Mouse (Mus musculus) brain, embryonic 18.5 days (tissue): Measurements from ENCODE around the gene Gm10762.
"Not testable (repeated sequence)": the region's sequence is repeated elsewhere in the genome, so short reads cannot be mapped to it uniquely, and the experiment has no call there.

Experiments used
- DNase-seq: peaks from one replicate; pipeline ENCODE4 v3.0.0-alpha.2; 2012; ENCODE audit warnings: low read depth, low spot score

Gm10762 gene

DNA sequence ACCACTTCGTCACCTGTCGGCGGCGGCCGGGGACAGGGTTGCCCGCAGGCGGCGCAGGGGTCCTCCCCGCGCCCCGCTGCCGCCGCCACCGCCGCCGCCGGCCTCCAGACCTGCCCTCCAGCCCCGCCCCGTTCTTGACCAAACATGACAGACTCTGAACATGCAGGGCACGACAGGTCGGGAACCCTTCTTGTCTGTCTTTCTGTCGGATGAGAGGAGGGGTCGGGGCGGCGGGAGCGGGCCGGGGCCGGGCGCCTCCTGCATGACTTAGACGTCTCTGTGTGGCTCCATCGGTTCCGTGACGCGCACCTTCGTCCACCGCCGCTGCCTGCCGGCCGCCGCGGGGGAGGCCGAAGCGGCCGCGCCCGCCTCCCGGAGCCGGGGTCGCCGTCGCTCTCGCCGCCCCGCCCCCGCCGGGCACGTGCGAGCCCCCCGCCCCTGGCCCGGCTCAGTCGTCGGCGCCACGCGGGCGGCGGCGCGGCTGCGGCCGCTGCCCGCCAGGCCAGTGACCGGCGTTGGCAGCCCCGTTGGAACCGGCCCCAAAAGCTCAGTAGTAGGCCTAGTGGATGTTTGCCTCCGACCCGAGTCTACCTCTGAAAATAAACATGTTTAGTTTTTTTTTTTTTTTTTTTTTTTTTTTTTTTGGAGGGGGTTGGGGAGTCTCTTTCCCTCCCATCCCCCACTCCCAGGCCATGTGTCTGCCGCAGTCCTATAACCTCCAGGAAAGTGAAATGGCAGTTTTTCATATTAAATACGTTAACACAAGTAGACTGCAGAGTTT lies at the start of gene Gm10762:
TSS of gene Gm10762 (minus strand) at position 65 of the 781 bp plus-strand sequence.
- DNase-seq, result peak; percentile 30

DNA sequence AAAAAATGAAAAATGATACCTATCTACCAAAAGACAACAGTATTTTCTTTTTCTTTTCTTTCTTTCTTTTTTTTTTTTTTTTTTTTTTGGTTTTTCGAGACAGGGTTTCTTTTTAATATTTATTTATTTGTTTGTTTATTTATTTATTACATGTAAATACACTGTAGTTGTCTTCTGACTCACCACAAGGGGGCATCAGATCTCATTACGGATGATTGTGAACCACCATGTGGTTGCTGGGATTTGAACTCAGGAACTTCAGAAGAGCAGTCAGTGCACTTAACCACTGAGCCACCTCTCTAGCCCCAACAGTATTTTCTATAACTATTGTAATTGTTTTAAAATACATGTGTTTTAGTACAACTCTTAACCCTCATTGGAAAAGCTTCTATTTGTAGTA lies 41.3 kb upstream of the Gm10762 start:
- not testable (repeated sequence) for DNase-seq

DNA sequence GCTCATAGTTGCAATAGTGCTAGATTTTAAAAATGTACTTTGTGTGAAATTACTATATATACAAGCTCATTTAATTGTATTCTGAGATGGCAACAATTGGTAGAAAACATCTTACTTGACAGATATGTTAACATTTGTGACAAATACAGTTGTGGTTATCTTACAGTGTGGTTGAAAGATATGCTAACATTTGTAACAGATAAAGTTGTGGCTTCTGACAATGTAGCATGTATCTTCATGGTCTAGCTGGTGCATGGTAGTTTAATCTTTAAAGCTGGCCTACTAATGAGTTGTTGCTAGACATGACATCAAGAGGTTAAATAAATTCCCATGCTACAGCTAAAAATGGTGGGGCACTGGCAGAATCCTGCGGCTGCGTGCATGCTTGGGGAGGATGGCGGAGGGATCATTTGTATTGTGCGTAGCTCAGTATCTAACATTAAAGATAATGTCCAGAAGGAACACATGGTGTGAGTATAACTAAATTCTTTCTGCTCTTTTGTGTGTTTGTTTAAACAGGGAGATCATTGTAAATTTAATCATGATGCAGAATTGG lies 38.7 kb upstream of the Gm10762 start:
- DNase-seq, result no peak

DNA sequence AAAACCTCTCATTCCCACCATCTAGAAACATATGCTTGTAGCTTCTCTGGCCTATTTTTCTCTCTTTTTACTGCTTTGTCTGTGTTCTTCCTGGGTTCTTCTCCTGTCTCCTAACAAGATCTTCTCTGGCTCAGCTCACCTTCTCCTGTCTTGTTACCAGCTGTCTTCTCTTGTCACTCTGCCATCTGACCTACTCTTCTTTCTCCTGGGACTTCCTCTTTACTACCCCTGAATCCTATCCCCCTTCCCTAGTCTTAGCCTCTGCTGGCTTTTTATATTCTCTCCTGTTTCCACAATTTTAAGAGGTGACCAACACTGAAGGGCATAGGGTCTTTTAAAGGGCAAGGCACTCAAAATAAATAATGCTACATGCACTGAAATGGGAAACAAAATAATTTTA lies 37.3 kb upstream of the Gm10762 start:
- DNase-seq, result no peak

DNA sequence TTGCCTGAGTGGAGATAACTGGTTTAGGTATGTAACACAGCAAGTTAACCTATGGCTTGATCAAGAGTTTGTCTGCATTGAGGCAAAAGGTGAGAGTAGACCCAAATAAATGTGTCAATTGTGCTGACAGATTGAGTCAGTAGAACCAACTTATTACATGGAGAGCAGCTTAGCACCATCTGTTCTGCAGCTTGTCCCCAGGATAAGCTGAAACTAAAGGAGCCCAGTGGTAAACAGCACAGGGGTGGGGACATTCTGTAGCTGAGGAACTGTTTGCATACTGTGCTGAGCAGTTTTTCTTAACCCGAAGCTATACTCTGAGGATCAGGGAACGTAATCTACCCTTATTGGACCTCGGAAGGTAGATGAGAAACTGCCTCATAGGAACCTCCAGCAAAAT lies 17.2 kb upstream of the Gm10762 start:
- DNase-seq, result no peak

DNA sequence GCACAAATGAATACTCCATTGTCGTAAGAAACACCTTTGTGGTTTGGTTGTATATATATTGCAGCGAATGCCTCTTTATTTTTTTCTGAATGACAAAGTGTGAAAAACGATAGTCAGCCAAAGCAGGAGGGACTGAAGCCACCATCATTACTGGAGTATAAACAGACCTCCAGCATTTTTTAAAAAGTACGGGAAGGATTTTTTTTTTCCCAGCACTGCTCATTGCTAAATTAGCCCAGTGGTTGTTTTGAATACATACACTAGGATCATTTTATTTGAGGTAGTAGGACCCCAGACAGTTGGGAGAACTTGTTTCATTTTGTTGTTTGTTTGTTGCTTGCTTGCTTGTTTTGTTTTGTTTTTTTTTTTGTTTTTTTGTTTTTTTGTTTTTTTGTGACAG lies 8.0 kb upstream of the Gm10762 start:
- no peak for DNase-seq

DNA sequence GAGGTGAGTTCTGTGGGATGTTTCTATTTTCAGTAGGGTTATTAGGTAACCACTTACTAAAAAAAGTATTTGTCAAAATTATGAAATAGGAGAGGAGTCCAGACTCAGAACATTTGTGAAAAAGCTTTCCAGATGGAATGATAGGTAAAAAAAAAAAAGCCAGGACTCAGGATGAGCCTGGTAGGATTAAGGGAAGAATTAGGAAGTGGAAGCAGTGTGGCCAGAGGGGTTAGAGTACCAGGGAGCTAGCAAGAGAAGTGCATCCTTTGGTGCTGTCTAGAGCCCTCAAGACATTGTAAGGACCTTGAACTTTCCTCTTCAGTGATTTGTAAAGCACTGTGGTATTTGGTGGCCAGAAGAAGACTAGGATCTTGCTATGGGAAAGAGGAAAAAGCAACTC lies 4.8 kb upstream of the Gm10762 start:
- no peak for DNase-seq

DNA sequence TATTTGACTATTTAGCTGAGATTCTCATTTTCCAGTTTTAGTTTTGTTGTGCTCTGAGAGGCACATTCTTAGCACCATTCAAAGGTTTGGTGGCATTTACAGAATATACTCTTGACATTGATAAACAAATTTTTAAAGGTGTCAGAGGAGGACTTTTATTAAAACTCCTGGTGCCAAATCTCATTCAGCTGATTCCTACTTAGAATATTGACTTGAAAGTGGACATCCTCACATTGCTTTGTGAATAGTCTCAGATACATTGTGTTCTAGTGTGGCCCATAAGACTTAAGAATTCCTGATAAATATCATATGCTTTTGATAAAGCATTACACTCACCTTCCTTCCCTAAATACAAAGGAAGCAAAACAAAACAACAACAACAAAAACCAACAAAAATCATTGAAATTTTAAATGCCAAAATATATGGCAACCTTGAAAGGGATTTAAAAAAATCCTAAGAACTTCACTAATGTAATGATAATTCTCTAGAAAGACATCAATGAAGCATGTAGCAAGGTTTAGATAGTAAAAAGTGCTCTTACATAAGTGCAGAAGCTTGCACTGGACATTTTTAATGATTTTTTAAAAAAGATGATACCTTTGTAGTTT lies 1.1 kb upstream of the Gm10762 start:
- no peak for DNase-seq

DNA sequence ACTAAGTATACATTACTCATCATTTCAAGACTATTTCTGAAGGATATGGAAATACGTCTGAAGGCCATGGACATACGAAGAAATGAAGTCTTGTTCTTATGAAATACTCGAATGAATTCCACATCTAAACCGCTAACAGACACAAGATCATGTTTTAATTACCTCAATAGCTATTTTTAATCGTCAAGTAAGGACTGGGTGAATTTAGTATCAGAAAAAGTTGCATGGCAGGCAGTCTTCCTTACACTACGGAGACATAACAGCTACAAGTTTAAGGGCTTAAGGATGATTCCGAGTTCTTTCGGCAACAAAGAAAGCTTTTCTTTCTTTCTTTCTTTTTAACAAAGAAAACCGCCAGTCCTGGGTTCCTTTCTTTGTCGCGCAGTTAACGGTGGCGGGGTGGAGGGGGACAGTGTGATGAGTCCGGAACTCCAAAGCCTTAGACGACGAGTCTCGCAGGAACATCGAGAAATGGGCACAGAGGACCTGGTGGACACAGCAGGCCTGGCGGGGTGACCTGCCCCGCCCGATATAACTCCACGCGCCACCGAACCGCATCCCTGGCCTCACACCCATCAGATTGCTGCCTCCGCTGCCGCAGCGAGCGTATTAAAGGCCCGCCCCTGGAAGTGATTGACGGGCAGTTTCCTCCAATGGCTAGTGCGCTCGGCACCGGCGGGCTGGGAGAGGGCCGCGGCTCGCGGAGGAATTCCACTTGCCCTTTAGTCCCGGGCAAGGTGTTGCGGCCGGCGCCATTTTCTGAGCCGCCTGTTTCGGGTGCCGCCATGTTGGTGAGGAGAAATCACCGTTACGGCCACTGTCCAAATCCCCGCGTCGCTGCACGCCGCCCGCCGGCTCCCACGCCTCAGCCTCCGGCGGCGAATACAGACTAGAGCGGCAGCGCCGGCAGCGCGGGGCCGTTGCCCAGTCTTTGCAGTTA lies 614 bp downstream of the Gm10762 start, which contains the start of gene Zc3h6:
TSS of gene Zc3h6 (plus strand) at position 762 of the 940 bp plus-strand sequence.
- DNase-seq, result peak; percentile 95

DNA sequence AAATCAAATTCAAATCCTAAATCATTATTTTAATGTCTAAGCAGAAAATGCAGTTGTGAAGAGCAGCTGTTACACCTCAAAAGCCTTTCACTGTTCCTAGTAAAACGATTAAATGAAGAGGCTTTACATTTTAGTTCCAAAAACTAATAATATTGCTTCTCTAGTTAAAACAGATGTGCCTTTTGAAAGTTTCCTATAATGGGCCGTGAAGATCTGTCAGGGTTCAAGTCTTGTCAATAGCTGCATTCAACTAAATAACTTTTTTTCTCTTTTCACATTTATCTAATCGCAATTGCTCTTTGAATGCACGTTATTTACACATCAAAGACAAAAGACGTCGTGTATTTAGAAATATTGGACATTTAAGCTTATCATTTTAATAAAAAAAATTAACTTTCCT lies 1.3 kb downstream of the Gm10762 start:
- DNase-seq, result no peak

DNA sequence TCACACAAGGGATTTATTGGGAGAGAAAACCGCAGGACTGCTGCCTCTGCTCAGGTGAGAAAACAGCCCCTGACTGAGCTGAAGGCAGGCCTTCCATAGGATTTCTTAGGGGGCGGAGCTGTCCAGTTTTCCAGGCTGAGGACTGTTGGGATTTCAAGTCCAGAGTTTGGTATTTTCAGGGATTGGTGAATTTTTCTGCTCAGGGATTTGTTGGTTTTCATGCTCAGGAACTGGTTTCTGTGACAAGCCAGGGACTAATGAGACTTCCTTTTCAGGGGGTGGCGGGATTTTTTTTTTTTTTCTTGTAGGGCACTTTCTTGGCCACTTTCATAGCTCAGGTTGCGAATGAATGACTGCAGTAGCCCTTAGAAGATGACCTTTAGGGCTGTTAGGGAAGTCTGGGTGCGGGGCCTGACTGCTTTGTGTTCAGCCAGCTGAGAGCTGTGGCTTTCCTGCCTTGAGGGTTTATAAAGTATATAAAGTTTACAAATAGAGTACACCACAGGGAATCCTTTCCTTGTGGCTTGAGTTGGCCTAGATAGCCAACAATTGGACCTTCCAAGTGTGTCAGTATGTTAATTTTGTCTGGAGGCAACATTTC lies 1.9 kb downstream of the Gm10762 start:
- no peak for DNase-seq

DNA sequence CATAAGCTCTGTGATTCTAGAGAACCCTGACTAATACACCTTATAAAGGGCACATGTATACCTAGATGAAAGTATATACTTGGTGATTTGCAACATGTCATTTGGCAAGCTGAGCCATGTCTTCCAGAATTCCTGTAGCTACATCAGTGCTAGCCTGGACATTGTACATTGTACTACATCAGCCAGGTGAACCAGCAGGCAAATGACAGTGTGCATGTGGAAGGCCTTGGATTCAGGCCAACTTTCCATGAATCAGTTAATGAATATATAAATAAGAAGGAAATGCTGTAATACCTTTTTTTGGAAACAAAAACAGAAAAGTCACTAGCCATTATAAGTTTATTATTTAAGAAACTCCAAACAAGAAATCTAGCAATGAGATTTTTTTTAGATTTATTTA lies 13.3 kb downstream of the Gm10762 start:
- DNase-seq, result no peak

DNA sequence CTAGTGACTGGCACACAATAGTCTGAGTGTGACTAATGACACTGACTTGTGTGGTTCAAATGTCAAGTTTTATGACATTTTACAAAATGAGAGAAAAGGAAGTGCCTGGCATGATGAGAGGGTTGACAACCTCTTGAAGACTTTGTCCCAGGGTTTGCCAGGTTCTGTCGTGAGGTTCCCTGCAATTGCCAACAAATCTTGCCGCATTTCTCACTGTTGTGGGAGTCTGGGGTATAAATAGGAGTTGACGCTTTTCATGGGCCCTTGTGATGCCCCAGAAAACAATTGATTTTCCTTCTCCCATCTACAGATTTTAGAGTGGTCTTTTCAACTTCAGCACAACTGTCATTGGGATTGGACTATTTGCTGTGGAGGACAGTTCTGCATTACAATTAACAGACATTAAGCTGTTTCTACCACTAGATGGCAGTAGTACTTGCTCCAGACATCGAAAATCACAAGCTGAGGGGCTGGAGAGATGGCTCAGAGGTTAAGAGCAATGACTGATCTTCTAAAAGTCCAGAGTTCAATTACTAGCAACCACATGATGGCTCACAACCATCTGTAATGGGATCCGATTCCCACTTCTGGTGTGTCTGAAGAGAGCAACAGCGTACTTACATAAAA lies 19.4 kb downstream of the Gm10762 start:
- no peak for DNase-seq

DNA sequence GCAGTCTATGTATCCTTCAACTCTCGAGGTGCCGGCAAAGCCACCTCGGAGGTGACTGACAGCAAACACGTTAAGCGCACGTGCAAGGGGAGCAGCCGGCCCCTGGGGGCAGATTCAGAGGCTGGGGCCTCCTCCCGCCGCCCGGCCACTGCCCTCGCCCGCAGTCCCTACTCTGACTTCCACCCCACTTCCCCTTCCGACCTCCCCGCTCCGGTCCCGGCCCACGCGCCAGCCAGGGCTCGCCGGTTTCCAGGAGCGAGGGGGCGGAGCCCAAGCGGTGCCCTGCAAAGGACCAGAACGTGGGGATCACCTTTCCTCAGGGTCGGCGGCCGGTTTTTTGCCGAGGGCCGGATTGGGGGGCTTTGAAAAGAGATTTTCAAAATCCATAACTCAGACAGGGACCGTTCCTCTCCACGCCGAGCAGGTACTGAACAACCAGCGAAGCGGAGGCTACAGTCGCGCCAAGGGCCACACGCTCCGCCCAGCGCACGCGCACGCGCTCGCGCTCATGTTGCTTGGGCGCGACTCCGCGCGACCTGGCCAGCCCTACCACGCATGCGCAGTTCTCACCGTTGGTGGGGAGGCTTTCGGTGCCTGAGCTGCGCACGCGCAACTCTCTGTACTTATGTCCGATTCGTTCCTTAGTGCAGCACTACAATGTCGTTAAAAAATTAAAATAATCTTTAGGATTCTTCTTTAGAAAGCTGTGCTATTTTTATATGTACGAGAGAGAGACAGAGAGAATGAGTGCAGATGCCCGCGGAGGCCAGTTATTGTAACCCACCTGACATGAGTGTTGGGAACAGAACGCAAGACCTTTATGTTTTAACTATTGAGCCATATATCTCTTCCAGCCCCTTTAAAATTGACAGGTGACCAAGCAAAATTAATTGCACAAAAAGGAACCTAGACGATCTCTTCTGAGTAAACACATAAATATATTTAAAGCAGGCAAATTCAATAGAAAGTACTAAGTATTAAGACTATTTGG lies 23.7 kb downstream of the Gm10762 start, which contains the start of gene Zc3h8:
TSS of gene Zc3h8 (minus strand) at position 540 of the 991 bp plus-strand sequence.
- DNase-seq, result peak; percentile 88

DNA sequence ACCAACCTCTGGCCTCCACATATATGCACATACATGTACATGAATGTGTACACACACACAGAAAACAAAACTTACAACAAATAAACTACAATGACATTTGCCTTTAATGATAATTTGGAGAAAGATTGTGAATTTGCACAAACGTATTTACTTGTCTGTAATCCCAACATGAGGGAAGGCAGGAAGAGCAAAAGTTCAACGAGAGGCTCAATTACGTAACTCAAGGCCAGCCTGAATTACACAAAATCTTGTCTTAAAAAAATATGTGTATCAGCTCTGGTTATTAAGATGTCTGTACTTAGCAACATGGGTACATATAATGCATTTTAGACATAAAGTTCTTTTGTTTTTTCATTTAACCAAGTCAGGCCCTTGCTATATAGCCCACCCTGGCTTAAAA lies 31.3 kb downstream of the Gm10762 start:
- no peak for DNase-seq

DNA sequence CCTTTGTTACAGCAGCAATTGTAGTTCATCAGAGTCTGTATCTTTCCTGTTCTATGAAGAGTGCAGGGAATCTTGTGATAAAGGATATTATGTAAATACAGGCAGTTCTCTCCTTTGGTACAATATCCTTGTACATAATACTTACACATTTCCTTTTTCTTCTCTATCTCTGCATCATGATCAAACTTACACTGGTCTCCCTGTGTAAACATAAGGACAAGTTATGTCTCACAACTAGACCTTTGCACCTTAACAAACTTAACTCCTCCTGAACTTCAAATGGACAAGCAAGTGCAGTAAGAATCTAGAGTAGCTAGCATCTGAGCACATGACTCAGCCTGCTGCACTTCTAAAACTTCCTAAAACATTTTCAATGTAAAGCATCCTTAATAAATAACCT lies 36.8 kb downstream of the Gm10762 start:
- no peak for DNase-seq

DNA sequence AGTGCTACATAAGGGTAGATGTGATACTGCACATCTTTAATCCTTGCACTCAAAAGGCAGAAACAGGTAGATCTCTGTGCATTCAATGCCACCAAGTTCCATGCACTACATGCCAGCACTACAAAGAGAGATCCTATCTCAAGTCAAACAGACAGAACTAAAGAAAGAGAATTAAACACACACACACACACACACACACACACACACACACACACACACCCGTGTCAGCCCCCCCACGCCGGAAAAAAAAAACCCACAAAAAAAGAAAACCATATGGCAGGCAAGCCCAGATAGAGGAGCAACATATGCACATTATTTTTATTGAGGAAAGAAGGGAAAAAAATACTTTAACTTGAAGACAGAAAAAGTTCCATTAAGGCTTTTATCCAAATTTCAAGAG lies 39.1 kb downstream of the Gm10762 start:
- DNase-seq, result no peak

DNA sequence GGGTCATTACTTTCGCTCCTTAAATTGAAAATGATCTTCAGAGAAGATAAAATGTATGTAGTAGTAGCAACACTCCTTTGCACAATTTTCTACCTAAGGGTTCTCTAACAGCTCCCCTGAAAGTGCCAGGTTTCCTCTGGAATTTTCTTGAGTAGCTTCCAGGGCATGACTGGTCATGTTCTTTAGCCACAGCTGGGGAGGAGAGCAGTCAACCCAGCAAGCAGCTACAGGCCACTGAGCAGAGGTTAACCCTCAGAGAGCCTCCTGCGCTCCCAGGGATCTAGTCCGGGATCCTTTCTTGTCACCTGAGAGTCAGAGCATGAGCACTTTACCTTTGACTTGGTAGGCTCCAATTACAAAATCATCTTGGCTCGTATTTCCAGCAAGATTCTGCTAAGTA lies 42.7 kb downstream of the Gm10762 start:
- DNase-seq, result no peak
